Mouse (Mus musculus): ENCODE data around the gene Egfl8. TPM values are rescaled to one million over a fixed set of nuclear protein-coding genes. Genes with fewer than 3 reads are reported as not detected.

Egfl8 gene
- total RNA-seq, 4 experiments from 2014 or later = 1.4 to 3.3 (median 2.4) TPM

GRCm38 (mm10) chr17:34578070-34578469 lies 37.7 kb downstream of the Egfl8 start:
- DNase-seq (ENCODE audit: low spot score in 2 of 2) = no peak

DNA sequence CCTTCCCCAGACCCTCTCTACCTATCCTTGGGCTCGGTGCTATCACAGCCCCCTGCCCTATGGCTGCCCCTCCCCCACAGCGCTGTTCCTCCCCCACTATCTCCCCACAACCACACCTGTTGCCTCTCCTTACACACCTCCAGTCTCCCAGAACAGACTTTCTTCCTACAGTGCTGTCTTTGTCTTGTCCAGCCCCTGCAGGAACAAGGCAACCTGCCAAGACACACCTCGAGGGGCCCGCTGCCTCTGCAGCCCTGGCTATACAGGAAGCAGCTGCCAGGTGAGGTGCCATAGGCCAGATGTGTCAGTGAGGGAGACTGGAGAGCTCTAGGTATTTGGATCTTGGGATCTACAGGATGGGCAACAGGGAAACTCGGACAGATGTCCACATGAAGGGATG lies 39.2 kb downstream of the Egfl8 start:
- no peak for DNase-seq (ENCODE audit: low spot score in 2 of 2)

GRCm38 (mm10) chr17:34572361-34572760 lies 43.4 kb downstream of the Egfl8 start:
- DNase-seq (ENCODE audit: low spot score in 2 of 2) = no peak

- DNase-seq (ENCODE audit: low spot score in 2 of 2) = no peak
Observed at GRCm38 (mm10) chr17:34571875-34572274, 43.9 kb downstream of the Egfl8 start.

- no peak for DNase-seq (ENCODE audit: low spot score in 2 of 2)
Observed at GRCm38 (mm10) chr17:34569919-34570318, 45.9 kb downstream of the Egfl8 start.

DNA sequence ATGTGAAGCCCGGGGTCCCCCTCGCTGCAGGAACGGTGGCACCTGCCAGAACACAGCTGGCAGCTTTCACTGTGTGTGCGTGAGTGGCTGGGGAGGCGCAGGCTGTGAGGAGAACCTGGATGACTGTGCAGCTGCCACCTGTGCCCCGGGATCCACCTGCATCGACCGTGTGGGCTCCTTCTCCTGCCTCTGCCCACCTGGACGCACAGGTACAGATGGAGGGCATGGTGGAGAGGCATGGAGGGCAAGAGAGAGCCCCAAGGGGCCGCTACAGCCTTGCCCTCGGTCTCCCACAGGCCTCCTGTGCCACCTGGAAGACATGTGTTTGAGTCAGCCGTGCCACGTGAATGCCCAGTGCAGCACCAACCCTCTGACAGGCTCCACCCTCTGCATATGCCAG lies 47.4 kb downstream of the Egfl8 start:
- no peak for DNase-seq (ENCODE audit: low spot score in 2 of 2)

DNA sequence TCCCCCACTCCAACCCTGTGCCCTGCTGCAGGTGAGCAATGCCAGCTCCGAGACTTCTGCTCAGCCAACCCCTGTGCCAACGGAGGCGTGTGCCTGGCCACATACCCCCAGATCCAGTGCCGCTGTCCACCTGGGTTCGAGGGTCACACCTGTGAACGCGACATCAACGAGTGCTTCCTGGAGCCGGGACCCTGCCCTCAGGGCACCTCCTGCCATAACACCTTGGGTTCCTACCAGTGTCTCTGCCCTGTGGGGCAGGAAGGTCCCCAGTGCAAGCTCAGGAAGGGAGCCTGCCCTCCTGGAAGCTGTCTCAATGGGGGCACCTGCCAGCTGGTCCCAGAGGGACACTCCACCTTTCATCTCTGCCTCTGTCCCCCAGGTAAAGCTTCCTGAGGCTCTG lies 48.5 kb downstream of the Egfl8 start:
- no peak for DNase-seq (ENCODE audit: low spot score in 2 of 2)

GRCm38 (mm10) chr17:34564796-34565195 lies 51.0 kb downstream of the Egfl8 start:
- no peak for DNase-seq (ENCODE audit: low spot score in 2 of 2)

DNA sequence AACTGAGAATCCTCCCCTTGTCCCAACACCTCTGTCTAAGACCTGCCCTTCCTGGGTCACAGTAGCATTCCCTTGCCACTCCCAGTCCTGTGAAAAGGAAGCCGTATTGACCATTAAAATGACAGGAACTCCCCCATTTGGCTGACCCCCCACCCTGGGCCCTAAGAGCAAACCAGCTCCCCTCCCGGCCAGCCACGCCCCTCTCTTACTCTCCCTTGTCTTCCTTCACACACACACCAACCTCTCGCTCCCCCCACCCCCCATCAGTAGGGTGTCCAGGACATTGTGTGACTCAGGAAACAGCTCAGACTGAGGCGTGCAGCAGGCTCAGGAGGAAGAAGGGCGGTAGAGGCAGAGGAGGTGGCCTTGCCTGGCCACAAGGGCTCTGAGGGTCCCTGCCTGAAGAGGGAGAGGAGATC lies 51.8 kb downstream of the Egfl8 start, which contains the start of gene Notch4:
Gene Notch4 (plus strand): TSS at position 266 of the 419 bp plus-strand sequence.
- DNase-seq (ENCODE audit: low spot score in 2 of 2) = no peak

GRCm38 (mm10) chr17:34563354-34563753 lies 52.4 kb downstream of the Egfl8 start:
- no peak for DNase-seq (ENCODE audit: low spot score in 2 of 2)

Other genes with a start within 250 kb of the Egfl8 start
- gene Btnl1, start 238.8 kb downstream of the Egfl8 start, total RNA-seq (2022) = not detected
- gene BC051142, start 217.2 kb downstream of the Egfl8 start, total RNA-seq (2022) = 1 to 10 TPM; 3.5 to 6.1 (median 4.5) TPM
- gene Btnl4, start 138.7 kb downstream of the Egfl8 start, total RNA-seq (2022) = not detected
- gene Btnl6, start 98.6 kb downstream of the Egfl8 start, total RNA-seq (2022) = not detected
- 10 to 100 TPM; 10.3 to 13.5 (median 11.3) TPM for gene Notch4, start 51.7 kb downstream of the Egfl8 start, total RNA-seq (2022)
- gene Gpsm3, start 26.2 kb downstream of the Egfl8 start, total RNA-seq (2022) = 1 to 10 TPM in 3 of 4 experiments, under 1 TPM in 1; 0.61 to 9.8 (median 5.5) TPM
- 10 to 100 TPM; 54.3 to 76.6 (median 66.8) TPM for gene Pbx2, start 24.7 kb downstream of the Egfl8 start, total RNA-seq (2022)
- 1 to 10 TPM in 1 of 4 experiments, under 1 TPM in 3; 0.51 to 1.5 (median 0.88) TPM for gene Ager, start 18.1 kb downstream of the Egfl8 start, total RNA-seq (2022)
- 10 to 100 TPM; 74.7 to 84.0 (median 76.3) TPM for gene Rnf5, start 12.3 kb downstream of the Egfl8 start, total RNA-seq (2022)
- 100 to 1,000 TPM; 138 to 163 (median 151) TPM for gene Agpat1, start 11.7 kb downstream of the Egfl8 start, total RNA-seq (2022)
- 10 to 100 TPM; 40.2 to 53.2 (median 46.0) TPM for gene Ppt2, start 12.5 kb upstream of the Egfl8 start, total RNA-seq (2022)
- 100 to 1,000 TPM; 211 to 266 (median 228) TPM for gene Prrt1, start 13.6 kb upstream of the Egfl8 start, total RNA-seq (2022)
- 10 to 100 TPM; 12.5 to 18.5 (median 15.2) TPM for gene Fkbpl, start 28.8 kb upstream of the Egfl8 start, total RNA-seq (2022)
- gene Atf6b, start 31.2 kb upstream of the Egfl8 start, total RNA-seq (2022) = 10 to 100 TPM; 74.1 to 82.9 (median 79.8) TPM
- gene Tnxb, start 54.6 kb upstream of the Egfl8 start, total RNA-seq (2022) = 10 to 100 TPM; 10.6 to 13.3 (median 11.4) TPM
- gene C4b, start 127.9 kb upstream of the Egfl8 start, total RNA-seq (2022) = 100 to 1,000 TPM in 2 of 4 experiments, 10 to 100 TPM in 2; 45.7 to 391 (median 199) TPM
- 1 to 10 TPM; 2.7 to 3.2 (median 3.0) TPM for gene Cyp21a1, start 188.6 kb upstream of the Egfl8 start, total RNA-seq (2022)
- gene Stk19, start 221.0 kb upstream of the Egfl8 start, total RNA-seq (2022) = 10 to 100 TPM; 52.3 to 70.3 (median 58.1) TPM
- gene Dxo, start 221.0 kb upstream of the Egfl8 start, total RNA-seq (2022) = 10 to 100 TPM; 33.0 to 42.4 (median 34.4) TPM
- 10 to 100 TPM; 67.1 to 77.5 (median 71.5) TPM for gene Skiv2l, start 234.2 kb upstream of the Egfl8 start, total RNA-seq (2022)
- gene Nelfe, start 234.4 kb upstream of the Egfl8 start, total RNA-seq (2022) = 10 to 100 TPM; 33.2 to 41.3 (median 40.8) TPM
- gene Cfb, start 246.5 kb upstream of the Egfl8 start, total RNA-seq (2022) = under 1 TPM; 0.17 to 0.31 (median 0.18) TPM

Measured in layer of hippocampus, adult 8-10 months (tissue).